Mouse (Mus musculus): Measurements from ENCODE around the gene Phactr4.

Phactr4 gene

GRCm38 (mm10) chr4:132332880-132333279, 89.4 kb downstream of the Phactr4 start:
- in situ Hi-C loops (cut with MseI, MboI) = no loop called here

GRCm38 (mm10) chr4:132331960-132332359, 90.3 kb downstream of the Phactr4 start:
- in situ Hi-C loops (cut with MseI, MboI) = no loop called here

GRCm38 (mm10) chr4:132329835-132330354, 92.4 kb downstream of the Phactr4 start:
- in situ Hi-C loops (cut with MseI, MboI) = no loop called here

- in situ Hi-C loops (cut with MseI, MboI) = no loop called here
Measured at GRCm38 (mm10) chr4:132329115-132329834, 93.0 kb downstream of the Phactr4 start, which contains the start of gene Trnau1ap. TSS of gene Trnau1ap (minus strand) at chr4:132329538.

- in situ Hi-C loops (cut with MseI, MboI) = no loop called here
Measured at GRCm38 (mm10) chr4:132328391-132328982, 93.8 kb downstream of the Phactr4 start.

GRCm38 (mm10) chr4:132326481-132326880, 95.8 kb downstream of the Phactr4 start:
- in situ Hi-C loops (cut with MseI, MboI) = no loop called here

- in situ Hi-C loops (cut with MseI, MboI) = no loop called here
Measured at GRCm38 (mm10) chr4:132315711-132316110, 106.6 kb downstream of the Phactr4 start.

GRCm38 (mm10) chr4:132312627-132313026, 109.7 kb downstream of the Phactr4 start:
- in situ Hi-C loops (cut with MseI, MboI) = no loop called here

GRCm38 (mm10) chr4:132311801-132312200, 110.5 kb downstream of the Phactr4 start:
- in situ Hi-C loops (cut with MseI, MboI) = no loop called here

- in situ Hi-C loops (cut with MseI, MboI) = no loop called here
Measured at GRCm38 (mm10) chr4:132311209-132311608, 111.1 kb downstream of the Phactr4 start.

- in situ Hi-C loops (cut with MseI, MboI) = no loop called here
Measured at GRCm38 (mm10) chr4:132309849-132310472, 112.3 kb downstream of the Phactr4 start.

GRCm38 (mm10) chr4:132309140-132309848, 113.0 kb downstream of the Phactr4 start:
- in situ Hi-C loops (cut with MseI, MboI) = no loop called here

GRCm38 (mm10) chr4:132308437-132309139, 113.7 kb downstream of the Phactr4 start:
- in situ Hi-C loops (cut with MseI, MboI) = no loop called here

- in situ Hi-C loops (cut with MseI, MboI) = no loop called here
Measured at GRCm38 (mm10) chr4:132306004-132306403, 116.3 kb downstream of the Phactr4 start.
